Mouse (Mus musculus) heart, embryonic 15.5 days (tissue): ENCODE results near the gene Stk32c. TPM values are rescaled to one million over a fixed set of nuclear protein-coding genes. Genes with fewer than 3 reads are reported as not detected.

Experiments
- ATAC-seq: fragments of 200-750 bp; cut with Nextera tagmentation; replicated peaks from 2 replicates; pipeline ENCODE4 v1.8.0; 2017; ENCODE audit warnings: low read depth, moderate TSS enrichment; ENCODE audit not compliant: insufficient number of reproducible peaks, insufficient read depth, low FRiP score
- H3K27ac ChIP-seq: fragments of 300-500 bp; sonication (generic); 2 replicates; pipeline ENCODE4 v1.5.1; 2015; ENCODE audit warnings: mild to moderate bottlenecking, inconsistent platforms
- H3K27me3 ChIP-seq: fragments of 300-500 bp; sonication (generic); 2 replicates; pipeline ENCODE4 v1.6.1; 2015; ENCODE audit warnings: inconsistent platforms
- H3K36me3 ChIP-seq: fragments of 300-500 bp; sonication (generic); 2 replicates; pipeline ENCODE4 v1.6.1; 2015; ENCODE audit warnings: mild to moderate bottlenecking, inconsistent platforms
- H3K4me1 ChIP-seq: fragments of 300-500 bp; sonication (generic); replicated peaks from 2 replicates; pipeline ENCODE4 v1.6.1; 2015; ENCODE audit warnings: inconsistent platforms
- H3K4me2 ChIP-seq: fragments of 300-500 bp; sonication (generic); 2 replicates; pipeline ENCODE4 v1.6.1; 2015; ENCODE audit warnings: inconsistent platforms, mild to moderate bottlenecking, moderate library complexity
- H3K4me3 ChIP-seq: fragments of 300-500 bp; sonication (generic); 2 replicates; pipeline ENCODE4 v1.5.1; 2015; ENCODE audit warnings: mild to moderate bottlenecking, inconsistent platforms
- H3K9ac ChIP-seq: fragments of 300-500 bp; sonication (generic); 2 replicates; pipeline ENCODE4 v1.6.1; 2015; ENCODE audit warnings: mild to moderate bottlenecking, inconsistent platforms
- H3K9me3 ChIP-seq: fragments of 300-500 bp; sonication (generic); replicated peaks from 2 replicates; pipeline ENCODE4 v1.6.1; 2016; ENCODE audit warnings: inconsistent platforms
- WGBS: fragments of 180-500 bp; shearing (Covaris S2); methylation state at CpG from one replicate; pipeline ENCODE4 v1.1.7; 2015; ENCODE audit warnings: mixed read lengths; 5-methylcytosine and 5-hydroxymethylcytosine counted together
- polyA plus RNA-seq: library from polyadenylated mRNA; unstranded; fragments of >200 nt; fragmentation: Nextera tagmentation; extraction: Ambion mirVana; gene quantifications from 2 replicates; pipeline ENCODE4 v1.2.1, GENCODE M21; 2015

Gene Stk32c
- polyA plus RNA-seq, 1 experiment from 2014 or later, result 0.10 TPM

- H3K9me3 ChIP-seq, result no peaks in the 10 kb centered on the region
- ATAC-seq, result no peak
- H3K4me3 ChIP-seq, result no peak overlapping the region
- peaks cover 35% of the 10 kb centered on the region for H3K27me3 ChIP-seq
- no peaks in the 10 kb centered on the region for H3K4me1 ChIP-seq
- no peak overlapping the region for H3K4me2 ChIP-seq
- no peak overlapping the region for H3K27ac ChIP-seq
- 63% methylated on average over 7 of the region's 7 CpGs for WGBS
- no peaks in the 10 kb centered on the region for H3K36me3 ChIP-seq
- H3K9ac ChIP-seq, result no peak overlapping the region
Measured at GRCm38 (mm10) chr7:139079141-139079540, 134.0 kb downstream of the Stk32c start.

GRCm38 (mm10) chr7:139078181-139078580 is 134.9 kb downstream of the Stk32c start:
- no peak overlapping the region for H3K9ac ChIP-seq
- no peak overlapping the region for H3K4me3 ChIP-seq
- peaks cover 28% of the 10 kb centered on the region for H3K27me3 ChIP-seq
- no peaks in the 10 kb centered on the region for H3K36me3 ChIP-seq
- 59% methylated on average over 6 of the region's 6 CpGs for WGBS
- H3K4me1 ChIP-seq, result no peaks in the 10 kb centered on the region
- ATAC-seq, result no peak
- H3K4me2 ChIP-seq, result no peak overlapping the region
- H3K27ac ChIP-seq, result no peak overlapping the region
- no peaks in the 10 kb centered on the region for H3K9me3 ChIP-seq

- Histone ChIP-seq H3K4me1 (no peaks in the 10 kb centered on the region), H3K36me3 (no peaks in the 10 kb centered on the region), H3K27ac (no peak overlapping the region), H3K4me2 (no peak overlapping the region), H3K9ac (no peak overlapping the region), H3K4me3 (no peak overlapping the region), H3K9me3 (no peaks in the 10 kb centered on the region), H3K27me3 (peaks cover 23% of the 10 kb centered on the region)
- WGBS, result 26% methylated on average over 7 of the region's 7 CpGs
- no peak for ATAC-seq
Measured at GRCm38 (mm10) chr7:139077283-139077682, 135.8 kb downstream of the Stk32c start.

DNA sequence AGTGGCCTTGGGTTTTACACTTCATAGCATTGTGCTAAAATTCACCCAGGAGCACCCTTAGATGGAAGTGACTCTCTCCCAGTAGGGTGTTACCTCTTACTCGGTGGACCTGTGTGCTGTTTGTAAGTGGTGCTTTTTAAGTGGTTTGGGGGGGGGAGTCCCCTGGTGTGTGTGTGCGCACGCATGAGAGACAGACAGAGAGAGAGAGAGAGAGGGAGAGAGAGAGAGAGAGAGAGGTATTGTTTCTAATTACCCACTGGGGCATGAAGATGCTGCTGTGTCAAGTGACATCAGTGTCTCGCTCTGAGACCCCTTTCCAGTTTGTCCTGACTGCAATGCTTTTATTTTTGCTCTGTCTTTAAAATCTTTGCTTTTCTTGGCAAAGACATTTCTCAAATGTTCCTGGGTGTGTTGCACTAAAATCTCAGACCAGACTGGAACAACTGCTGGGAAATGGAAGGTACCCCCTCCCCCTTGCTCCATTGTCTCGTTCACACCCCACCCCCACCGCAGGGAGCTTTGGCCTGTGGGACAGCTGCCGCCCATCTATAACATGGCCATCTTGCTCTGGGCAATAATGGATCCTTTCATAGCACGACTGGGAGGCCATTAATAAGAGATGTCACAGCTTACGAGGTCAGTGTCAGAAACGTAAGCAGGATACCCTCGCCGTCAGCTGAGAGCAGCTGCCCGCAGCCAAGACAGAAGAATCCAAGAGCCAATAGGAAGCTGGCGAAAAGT is 137.9 kb downstream of the Stk32c start:
- WGBS, result 56% methylated on average over 14 of the region's 14 CpGs
- no peak for ATAC-seq
- Histone ChIP-seq H3K4me2 (no peak overlapping the region), H3K36me3 (no peaks in the 10 kb centered on the region), H3K9me3 (no peaks in the 10 kb centered on the region), H3K9ac (no peak overlapping the region), H3K27me3 (peaks cover 16% of the 10 kb centered on the region), H3K4me3 (no peak overlapping the region), H3K27ac (no peak overlapping the region), H3K4me1 (no peaks in the 10 kb centered on the region)

DNA sequence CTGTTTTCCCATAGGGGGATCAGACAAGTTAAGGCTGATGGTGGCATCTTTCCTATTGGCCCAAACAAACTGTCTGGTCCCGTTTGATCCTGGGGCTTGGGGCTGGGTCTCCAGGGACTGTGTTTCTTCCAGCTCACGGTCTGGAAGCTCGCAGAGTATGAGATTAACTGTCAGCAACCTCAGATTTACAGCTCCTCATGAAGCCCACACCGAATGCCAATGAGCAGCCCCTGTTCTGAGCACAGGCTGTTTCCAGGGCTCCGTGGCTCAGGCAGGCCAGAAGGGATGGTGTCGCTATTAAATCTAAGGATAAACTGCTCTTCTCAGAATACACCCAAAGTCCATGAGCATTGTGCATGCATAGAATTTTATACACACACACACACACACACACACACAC is 138.9 kb downstream of the Stk32c start:
- H3K27ac ChIP-seq, result no peak overlapping the region
- 30% methylated on average over 6 of the region's 6 CpGs for WGBS

DNA sequence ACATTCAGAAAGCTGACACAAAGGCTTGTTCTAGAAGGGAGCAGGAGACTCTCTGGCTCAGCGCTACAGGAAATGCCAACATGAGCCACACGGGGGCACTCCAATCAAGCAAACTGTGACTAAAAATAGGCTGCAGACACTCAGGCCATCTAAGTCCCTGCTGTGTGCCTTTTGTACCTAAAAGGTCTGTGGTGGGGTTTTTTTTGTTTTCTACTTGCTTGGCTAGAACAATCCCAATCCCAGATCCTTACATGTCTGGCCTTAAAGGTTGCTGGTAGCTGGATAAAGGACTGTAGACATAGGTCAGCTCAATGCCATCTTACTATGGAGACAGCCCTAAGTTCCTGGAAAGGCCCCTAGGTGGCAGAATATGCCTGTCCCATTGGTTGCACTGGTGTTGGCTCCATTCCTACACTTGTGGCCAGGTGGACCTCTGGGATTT is 144.9 kb downstream of the Stk32c start:
- no peaks in the 10 kb centered on the region for H3K36me3 ChIP-seq
- WGBS, result 0% methylated on average over 2 of the region's 2 CpGs
- H3K27ac ChIP-seq, result no peak overlapping the region
- no peak overlapping the region for H3K4me2 ChIP-seq
- H3K27me3 ChIP-seq, result 0 out of 2 replicates have a peak, but pooled peaks cover 8% of the 10 kb centered on the region
- no peaks in the 10 kb centered on the region for H3K9me3 ChIP-seq
- no peak for ATAC-seq
- H3K4me3 ChIP-seq, result no peak overlapping the region
- no peak overlapping the region for H3K9ac ChIP-seq
- no peaks in the 10 kb centered on the region for H3K4me1 ChIP-seq

More for the DNA sequence above, 138.9 kb downstream of the Stk32c start:
- ATAC-seq, result no peak
- Histone ChIP-seq H3K36me3 (no peaks in the 10 kb centered on the region), H3K4me2 (no peak overlapping the region), H3K9ac (no peak overlapping the region), H3K4me1 (no peaks in the 10 kb centered on the region), H3K9me3 (no peaks in the 10 kb centered on the region), H3K4me3 (no peak overlapping the region), H3K27me3 (peaks cover 14% of the 10 kb centered on the region)

- H3K9me3 ChIP-seq, result no peaks in the 10 kb centered on the region
- 0 out of 2 replicates have a peak, but pooled peaks cover 8% of the 10 kb centered on the region for H3K27me3 ChIP-seq
- H3K4me3 ChIP-seq, result no peak overlapping the region
- no peak overlapping the region for H3K27ac ChIP-seq
- no peaks in the 10 kb centered on the region for H3K4me1 ChIP-seq
- no peaks in the 10 kb centered on the region for H3K36me3 ChIP-seq
- H3K9ac ChIP-seq, result no peak overlapping the region
- 49% methylated on average over 4 of the region's 4 CpGs for WGBS
- H3K4me2 ChIP-seq, result no peak overlapping the region
- no peak for ATAC-seq
Measured at GRCm38 (mm10) chr7:139063406-139063805, 149.7 kb downstream of the Stk32c start.

Other genes with a start within 250 kb of the Stk32c start
- 3.3 and 3.6 TPM in 2 replicates for gene Dpysl4, start 127.3 kb downstream of the Stk32c start, polyA plus RNA-seq
- gene Lrrc27, start 319 bp downstream of the Stk32c start, polyA plus RNA-seq, result 3.0 and 3.5 TPM in 2 replicates
- gene Pwwp2b, start 35.2 kb upstream of the Stk32c start, polyA plus RNA-seq, result 7.0 and 8.5 TPM in 2 replicates
- gene Inpp5a, start 175.8 kb upstream of the Stk32c start, polyA plus RNA-seq, result 53.4 and 58.4 TPM in 2 replicates